Mouse (Mus musculus) liver, adult 2 months (tissue): Measurements from ENCODE around the gene Nutf2-ps1.

Source experiments
- CTCF ChIP-seq: fragments of 200-500 bp; IDR thresholded peaks from 2 replicates; pipeline ENCODE4 v1.5.1; 2011; ENCODE audit warnings: low read depth, low read length, control low read depth
- POLR2A ChIP-seq: fragments of 200-500 bp; IDR thresholded peaks from 2 replicates; pipeline ENCODE4 v1.6.1; 2011; ENCODE audit warnings: low read length, control low read depth; ENCODE audit not compliant: insufficient read depth; ENCODE audit errors: extremely low read depth

- TF ChIP-seq CTCF (no peak), POLR2A (no peak)
These were observed 28.4 kb downstream of the Nutf2-ps1 start for GRCm38 (mm10) chr19:53560436-53560835.
